In genomic region chr4:140004932-140005331, GRCm38 (mm10) we compare ENCODE assay signal across 8 mouse cellular contexts. TPM values are rescaled to one million over a fixed set of nuclear protein-coding genes. Genes with fewer than 3 reads are reported as not detected.
DNase-seq lines count a peak whose midpoint lies in the region; ATAC-seq and TF ChIP-seq lines count a peak whose summit lies in the region.
"Had no signal": no experiment of that assay in that cellular context is flagged by ENCODE, and none has a peak within 500 bp of the region (broad histone marks: within the 10 kb centered on the region; RNA-seq: fewer than 3 reads in every experiment).

No protein-coding gene starts in this region.

- no peak overlapping the region for H3K27ac ChIP-seq in forebrain, embryonic 15.5 days (replicated peaks)
- H3K27ac ChIP-seq in limb, embryonic 14.5 days (replicated peaks; ENCODE audit: low read depth, low read length) = no peak overlapping the region

- no peaks in the 10 kb centered on the region for H3K36me3 ChIP-seq in forebrain, embryonic 15.5 days
- no peaks in the 10 kb centered on the region for H3K36me3 ChIP-seq in limb, embryonic 14.5 days (ENCODE audit: control insufficient read depth, insufficient read depth, low read length)

- 23% methylated on average over 5 of the region's 5 CpGs for WGBS in forebrain, embryonic 15.5 days
- 8% methylated on average over 5 of the region's 5 CpGs for WGBS in limb, embryonic 14.5 days

- H3K4me2 ChIP-seq in forebrain, embryonic 15.5 days (replicated peaks) = no peak overlapping the region
- peak overlapping the region; percentile 32; the same call in 1 of the 2 replicates for H3K4me2 ChIP-seq in limb, embryonic 14.5 days (replicated peaks; ENCODE audit: low read depth, low read length, severe bottlenecking)

- peak; percentile 30 for DNase-seq in urinary bladder, postnatal 14 days (ENCODE audit: low spot score)
- DNase-seq in urinary bladder, postnatal 10 days (ENCODE audit: low spot score) = no peak
- no peak for DNase-seq in limb, embryonic 14.5 days (ENCODE audit: low spot score)
- DNase-seq in adrenal gland, adult (ENCODE audit: inconsistent age in 2 of 2, low spot score in 1 of 2) = no peak
- DNase-seq in left cerebral cortex, postnatal 14 days (ENCODE audit: low spot score in 2 of 2) = no peak

- H3K4me3 ChIP-seq in forebrain, embryonic 15.5 days = no peak overlapping the region
- no peak overlapping the region for H3K4me3 ChIP-seq in limb, embryonic 14.5 days (replicated peaks; ENCODE audit: low read length)

- H3K9ac ChIP-seq in forebrain, embryonic 15.5 days (replicated peaks) = no peak overlapping the region
- no peak overlapping the region for H3K9ac ChIP-seq in limb, embryonic 14.5 days (ENCODE audit: low read depth, low read length, severe bottlenecking)

- no peaks in the 10 kb centered on the region for H3K9me3 ChIP-seq in forebrain, embryonic 15.5 days
- H3K9me3 ChIP-seq in limb, embryonic 14.5 days (ENCODE audit: control insufficient read depth, low read length) = no peaks in the 10 kb centered on the region

- ATAC-seq in forebrain, embryonic 15.5 days (replicated peaks) = peak; percentile 23; the same call in 1 of the 2 replicates
- no peak for ATAC-seq in limb, embryonic 14.5 days (ENCODE audit: low FRiP score, low read depth)
- ATAC-seq in erythroblast, adult 5-6 weeks (replicated peaks; ENCODE audit: low FRiP score, poor library complexity, severe bottlenecking) = no peak

- intact Hi-C loops in left cerebral cortex, postnatal 14 days (cut with DNase I) = no loop called here

- TF ChIP-seq POLR2A in limb, embryonic 14.5 days (IDR thresholded peaks at IDR 0.05; ENCODE audit: borderline replicate concordance, extremely low read depth, insufficient read depth, insufficient read length) = no peak

- H3K27me3 ChIP-seq in forebrain, embryonic 15.5 days = peaks cover 5% of the 10 kb centered on the region; the same call in 1 of the 2 replicates
- H3K27me3 ChIP-seq in limb, embryonic 14.5 days (ENCODE audit: control insufficient read depth, insufficient read depth, low read length) = peaks cover 37% of the 10 kb centered on the region

- peaks cover 13% of the 10 kb centered on the region for H3K4me1 ChIP-seq in forebrain, embryonic 15.5 days
- 0 out of 2 replicates have a peak, but pooled peaks cover 4% of the 10 kb centered on the region for H3K4me1 ChIP-seq in limb, embryonic 14.5 days (ENCODE audit: control insufficient read depth, insufficient read depth, low read length)

RNA-seq across cellular contexts. Expression of gene Klhdc7a, which starts 37.1 kb away (rescaled TPM):
- polyA plus RNA-seq in forebrain, embryonic 15.5 days (2015; fragmentation: Nextera tagmentation; extraction: Ambion mirVana) = 0.28 and 0.33 TPM in 2 replicates
- polyA plus RNA-seq in limb, embryonic 14.5 days (2012; rRNA removed) = 0.04 and 0.05 TPM in 2 replicates
- polyA plus RNA-seq in limb, embryonic 14.5 days (2014; fragmentation: Nextera tagmentation; extraction: Ambion mirVana) = 0.04 TPM in 2 replicates
- total RNA-seq in erythroblast, adult 5-6 weeks (2015; ENCODE audit: low replicate concordance) = not detected in 2 replicates
- total RNA-seq in erythroblast, adult 5-6 weeks (2017; ENCODE audit: low replicate concordance) = not detected in 2 replicates
- total RNA-seq in left cerebral cortex, postnatal 14 days (2021) = 1 to 10 TPM; 3.4 to 3.7 TPM
- total RNA-seq: neutrophil, adult 5-6 weeks had no signal

Comparison
In these comparisons a context has a peak if more than half of its experiments do, and no peak if none do; other contexts are left out.
1. RNA of gene Klhdc7a, which starts 37.1 kb away (total RNA-seq): 3.4 to 3.7 TPM in left cerebral cortex, postnatal 14 days; not detected in erythroblast, adult 5-6 weeks; every median in the first group is over 4 times any median in the second.